Mouse (Mus musculus): ENCODE data around the gene Mettl21a. TPM values are rescaled to one million over a fixed set of nuclear protein-coding genes. Genes with fewer than 3 reads are reported as not detected.
"Not testable (repeated sequence)": the region's sequence is repeated elsewhere in the genome, so short reads cannot be mapped to it uniquely, and the experiment has no call there.

The Mettl21a gene
- polyA plus RNA-seq, 1 experiment from 2014 or later: 17.9 TPM

DNA sequence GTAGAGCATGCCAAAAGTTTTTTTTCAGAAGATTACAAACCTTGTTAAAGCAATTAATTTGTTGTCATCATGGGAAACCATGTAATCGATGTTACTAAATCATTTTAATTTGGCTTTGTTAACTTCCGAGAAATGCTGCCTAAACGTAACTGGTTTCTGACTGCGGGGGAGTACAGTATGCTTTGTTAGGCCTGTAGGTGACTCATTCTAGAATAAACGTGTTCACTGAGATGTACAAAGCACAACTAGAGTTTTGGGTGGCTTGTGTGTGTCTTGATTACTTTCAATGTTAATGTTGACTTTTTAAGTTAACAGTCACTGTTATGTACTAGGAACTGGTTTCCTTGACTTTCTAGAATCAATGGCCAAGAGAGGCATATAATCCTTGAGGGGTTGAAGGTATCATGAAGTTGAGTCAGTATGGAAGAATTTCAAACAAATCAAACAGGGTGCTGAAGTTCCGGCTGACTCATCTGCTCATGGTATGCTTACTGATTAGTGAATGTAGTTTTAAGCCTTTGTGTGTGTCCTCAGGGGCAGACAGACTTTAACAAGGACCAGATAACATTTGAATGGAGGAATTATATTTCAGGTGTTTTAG is 15.7 kb downstream of the Mettl21a start:
- H3K4me1 ChIP-seq (ENCODE audit: control insufficient read depth, insufficient read depth, low read length): no peaks in the 10 kb centered on the region
- whole genome bisulfite sequencing: 93% methylated on average over 6 of the region's 6 CpGs
- DNase-seq (ENCODE audit: low spot score): no peak

DNA sequence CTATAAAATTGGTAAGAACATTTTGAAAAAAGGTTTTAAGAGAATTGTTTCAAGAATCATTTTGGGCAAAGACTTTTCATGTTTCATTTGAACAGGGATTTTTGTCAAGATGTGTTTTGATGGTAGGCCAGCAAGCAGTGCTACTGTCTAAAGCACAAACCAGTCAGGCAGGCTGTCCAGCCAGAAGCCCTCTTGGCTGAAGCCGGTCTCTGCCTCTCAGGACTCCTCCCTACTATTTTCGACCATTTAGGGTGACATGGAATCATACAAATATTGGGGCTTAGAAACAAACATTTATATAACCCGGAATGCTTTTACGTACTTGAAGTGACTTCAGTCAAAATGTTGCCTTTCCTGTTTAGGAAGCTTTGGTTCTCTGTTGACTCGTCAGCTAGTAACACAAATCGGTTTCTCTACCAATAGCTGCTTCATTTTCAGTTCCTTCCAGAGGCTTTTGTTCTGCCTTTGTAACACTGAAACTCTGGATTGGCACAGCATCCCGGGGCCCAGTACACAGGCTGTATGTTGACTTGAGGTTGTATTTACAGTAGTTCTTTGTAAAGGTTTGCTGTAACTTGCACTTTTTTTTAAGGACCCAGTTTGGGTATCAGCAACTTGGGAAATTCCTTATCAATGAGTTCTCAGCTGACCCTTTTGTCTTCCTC is 16.5 kb downstream of the Mettl21a start:
- Histone ChIP-seq H3K27ac (ENCODE audit: low read depth, low read length) (no peak overlapping the region), H3K4me3 (ENCODE audit: low read depth, low read length) (no peak overlapping the region), H3K27me3 (ENCODE audit: control insufficient read depth, insufficient read depth, low read length) (no peaks in the 10 kb centered on the region), H3K4me2 (ENCODE audit: low read depth) (no peak overlapping the region), H3K36me3 (ENCODE audit: control insufficient read depth, insufficient read depth, low read length) (no peaks in the 10 kb centered on the region), H3K9me3 (ENCODE audit: control insufficient read depth, low read length) (no peaks in the 10 kb centered on the region), H3K9ac (ENCODE audit: low read length) (no peak overlapping the region), H3K4me1 (ENCODE audit: control insufficient read depth, insufficient read depth, low read length) (no peaks in the 10 kb centered on the region)
- ATAC-seq (ENCODE audit: insufficient read depth, low FRiP score, low TSS enrichment): no peak
- no peak for DNase-seq (ENCODE audit: low spot score)
- 92% methylated on average over 7 of the region's 7 CpGs for WGBS

More for the DNA sequence above, 15.7 kb downstream of the Mettl21a start:
- H3K27ac ChIP-seq (ENCODE audit: low read depth, low read length): no peak overlapping the region
- H3K9me3 ChIP-seq (ENCODE audit: control insufficient read depth, low read length): no peaks in the 10 kb centered on the region
- no peak overlapping the region for H3K4me3 ChIP-seq (ENCODE audit: low read depth, low read length)
- no peak overlapping the region for H3K4me2 ChIP-seq (ENCODE audit: low read depth)
- H3K27me3 ChIP-seq (ENCODE audit: control insufficient read depth, insufficient read depth, low read length): no peaks in the 10 kb centered on the region
- H3K36me3 ChIP-seq (ENCODE audit: control insufficient read depth, insufficient read depth, low read length): no peaks in the 10 kb centered on the region
- no peak overlapping the region for H3K9ac ChIP-seq (ENCODE audit: low read length)
- no peak for ATAC-seq (ENCODE audit: insufficient read depth, low FRiP score, low TSS enrichment)

DNA sequence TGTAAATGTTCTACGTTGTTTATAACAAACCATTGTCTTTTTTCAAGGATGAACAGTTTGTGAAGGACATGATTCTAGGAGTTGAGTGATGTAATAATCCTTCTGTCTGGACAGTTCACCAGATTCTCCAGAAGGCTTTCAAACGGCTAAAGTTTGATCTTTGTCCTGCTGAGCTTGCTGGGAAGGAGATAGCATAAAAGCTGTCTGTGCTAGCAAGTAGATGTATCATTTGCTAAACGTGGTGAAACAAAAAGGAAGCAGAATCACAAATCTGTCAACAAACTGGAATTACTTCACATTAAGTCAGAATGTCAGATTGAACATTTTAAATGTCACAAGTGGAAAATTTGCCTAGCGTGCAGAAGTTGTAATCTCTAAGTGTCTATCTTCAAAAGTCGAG is 18.1 kb downstream of the Mettl21a start:
- H3K27me3 ChIP-seq (ENCODE audit: control insufficient read depth, insufficient read depth, low read length): no peaks in the 10 kb centered on the region
- WGBS: 72% methylated on average over 5 of the region's 5 CpGs
- no peak for DNase-seq (ENCODE audit: low spot score)
- H3K4me3 ChIP-seq (ENCODE audit: low read depth, low read length): no peak overlapping the region
- H3K9ac ChIP-seq (ENCODE audit: low read length): no peak overlapping the region
- H3K36me3 ChIP-seq (ENCODE audit: control insufficient read depth, insufficient read depth, low read length): no peaks in the 10 kb centered on the region
- no peak for ATAC-seq (ENCODE audit: insufficient read depth, low FRiP score, low TSS enrichment)
- H3K9me3 ChIP-seq (ENCODE audit: control insufficient read depth, low read length): no peaks in the 10 kb centered on the region
- no peak overlapping the region for H3K27ac ChIP-seq (ENCODE audit: low read depth, low read length)
- H3K4me2 ChIP-seq (ENCODE audit: low read depth): no peak overlapping the region
- no peaks in the 10 kb centered on the region for H3K4me1 ChIP-seq (ENCODE audit: control insufficient read depth, insufficient read depth, low read length)

DNA sequence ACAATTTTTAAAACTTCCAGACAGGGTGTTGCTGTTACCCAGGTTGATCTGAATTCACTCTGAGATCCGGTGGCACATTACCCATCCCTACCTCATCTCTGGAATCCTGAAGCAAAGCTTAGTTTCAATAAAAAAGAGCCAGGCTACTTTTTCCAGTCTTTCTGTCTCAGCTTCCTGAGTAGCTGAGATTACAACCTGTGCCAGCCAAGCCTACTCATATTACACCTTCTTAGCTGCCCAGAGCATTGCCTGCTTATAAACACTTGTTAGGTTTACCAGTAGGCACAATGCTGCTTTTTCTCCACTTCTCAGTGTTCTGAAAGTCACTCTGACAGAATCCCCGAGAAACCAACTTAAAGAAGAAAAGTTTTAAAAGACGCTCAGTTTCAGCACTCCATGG is 38.2 kb downstream of the Mettl21a start:
- Histone ChIP-seq H3K9ac (ENCODE audit: low read length) (no peak overlapping the region), H3K27ac (ENCODE audit: low read depth, low read length) (no peak overlapping the region), H3K4me1 (ENCODE audit: control insufficient read depth, insufficient read depth, low read length) (no peaks in the 10 kb centered on the region), H3K4me2 (ENCODE audit: low read depth) (no peak overlapping the region), H3K9me3 (ENCODE audit: control insufficient read depth, low read length) (no peaks in the 10 kb centered on the region), H3K4me3 (ENCODE audit: low read depth, low read length) (no peak overlapping the region), H3K27me3 (ENCODE audit: control insufficient read depth, insufficient read depth, low read length) (no peaks in the 10 kb centered on the region), H3K36me3 (ENCODE audit: control insufficient read depth, insufficient read depth, low read length) (peaks cover 6% of the 10 kb centered on the region)
- WGBS: 88% methylated on average over 3 of the region's 3 CpGs
- DNase-seq (ENCODE audit: low spot score): no peak
- no peak for ATAC-seq (ENCODE audit: insufficient read depth, low FRiP score, low TSS enrichment)

DNA sequence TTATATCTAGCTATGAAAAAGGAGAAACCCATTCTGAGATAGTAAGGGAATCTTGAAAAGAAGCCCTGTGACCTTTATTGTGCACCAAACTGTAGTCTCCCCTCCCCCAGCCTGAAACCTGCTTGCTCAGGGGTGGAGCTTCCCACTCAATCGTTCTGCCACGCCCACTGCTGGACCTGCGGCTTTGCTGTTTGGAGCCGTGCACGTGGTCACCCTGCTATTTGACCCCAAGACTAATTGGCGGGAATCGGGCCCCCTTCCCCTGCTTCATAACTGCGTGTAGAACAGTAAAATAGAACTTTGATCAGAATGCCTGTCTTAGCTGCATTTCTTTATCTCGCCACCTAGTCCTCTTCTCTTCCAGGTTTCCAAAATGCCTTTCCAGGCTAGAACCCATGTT is 39.1 kb downstream of the Mettl21a start:
- H3K4me1 ChIP-seq (ENCODE audit: control insufficient read depth, insufficient read depth, low read length); H3K27me3 ChIP-seq (ENCODE audit: control insufficient read depth, insufficient read depth, low read length); H3K4me3 ChIP-seq (ENCODE audit: low read depth, low read length); ATAC-seq (ENCODE audit: insufficient read depth, low FRiP score, low TSS enrichment); H3K9ac ChIP-seq (ENCODE audit: low read length); H3K9me3 ChIP-seq (ENCODE audit: control insufficient read depth, low read length); DNase-seq (ENCODE audit: low spot score); H3K36me3 ChIP-seq (ENCODE audit: control insufficient read depth, insufficient read depth, low read length); H3K4me2 ChIP-seq (ENCODE audit: low read depth); H3K27ac ChIP-seq (ENCODE audit: low read depth, low read length): not testable (repeated sequence)
- WGBS: 43% methylated on average over 9 of the region's 9 CpGs

GRCm38 (mm10) chr1:64576732-64577131 is 40.3 kb downstream of the Mettl21a start:
- Histone ChIP-seq H3K36me3 (ENCODE audit: control insufficient read depth, insufficient read depth, low read length) (peaks cover 5% of the 10 kb centered on the region), H3K4me2 (ENCODE audit: low read depth) (no peak overlapping the region), H3K9me3 (ENCODE audit: control insufficient read depth, low read length) (no peaks in the 10 kb centered on the region), H3K27ac (ENCODE audit: low read depth, low read length) (no peak overlapping the region), H3K4me1 (ENCODE audit: control insufficient read depth, insufficient read depth, low read length) (no peaks in the 10 kb centered on the region), H3K9ac (ENCODE audit: low read length) (no peak overlapping the region), H3K27me3 (ENCODE audit: control insufficient read depth, insufficient read depth, low read length) (no peaks in the 10 kb centered on the region), H3K4me3 (ENCODE audit: low read depth, low read length) (no peak overlapping the region)
- no peak for DNase-seq (ENCODE audit: low spot score)
- no peak for ATAC-seq (ENCODE audit: insufficient read depth, low FRiP score, low TSS enrichment)
- WGBS: 71% methylated on average over 2 of the region's 2 CpGs

GRCm38 (mm10) chr1:64576022-64576421 is 41.0 kb downstream of the Mettl21a start:
- no peak overlapping the region for H3K27ac ChIP-seq (ENCODE audit: low read depth, low read length)
- ATAC-seq (ENCODE audit: insufficient read depth, low FRiP score, low TSS enrichment) (no peak), DNase-seq (ENCODE audit: low spot score) (no peak)
- no peaks in the 10 kb centered on the region for H3K27me3 ChIP-seq (ENCODE audit: control insufficient read depth, insufficient read depth, low read length)
- WGBS: 91% methylated on average over 7 of the region's 7 CpGs
- H3K9ac ChIP-seq (ENCODE audit: low read length): no peak overlapping the region
- H3K4me1 ChIP-seq (ENCODE audit: control insufficient read depth, insufficient read depth, low read length): no peaks in the 10 kb centered on the region
- peaks cover 2% of the 10 kb centered on the region for H3K36me3 ChIP-seq (ENCODE audit: control insufficient read depth, insufficient read depth, low read length)
- no peak overlapping the region for H3K4me2 ChIP-seq (ENCODE audit: low read depth)
- no peaks in the 10 kb centered on the region for H3K9me3 ChIP-seq (ENCODE audit: control insufficient read depth, low read length)
- no peak overlapping the region for H3K4me3 ChIP-seq (ENCODE audit: low read depth, low read length)

DNA sequence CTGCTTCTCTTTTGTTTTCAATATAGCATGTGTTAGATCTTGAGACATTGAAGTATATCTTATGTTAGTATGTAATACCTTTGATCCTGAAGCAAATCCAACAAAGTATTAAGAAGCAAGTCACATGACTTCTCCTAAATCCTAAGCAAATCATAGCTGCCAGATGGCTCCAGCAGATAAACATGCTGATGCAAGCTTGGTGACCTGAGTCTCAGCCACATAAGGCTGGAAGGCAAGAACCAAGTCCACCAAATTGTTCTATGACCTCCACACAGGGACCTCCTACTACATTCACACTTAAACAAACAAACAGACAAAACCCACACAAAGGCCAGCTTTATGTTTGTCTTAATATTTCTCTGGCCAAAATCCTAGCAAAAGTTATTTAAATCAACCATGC is 48.8 kb downstream of the Mettl21a start:
- H3K4me1 ChIP-seq (ENCODE audit: control insufficient read depth, insufficient read depth, low read length): no peaks in the 10 kb centered on the region
- peaks cover 2% of the 10 kb centered on the region; the same call in 1 of the 2 replicates for H3K36me3 ChIP-seq (ENCODE audit: control insufficient read depth, insufficient read depth, low read length)
- H3K27me3 ChIP-seq (ENCODE audit: control insufficient read depth, insufficient read depth, low read length): no peaks in the 10 kb centered on the region
- H3K27ac ChIP-seq (ENCODE audit: low read depth, low read length): no peak overlapping the region
- no peak overlapping the region for H3K4me3 ChIP-seq (ENCODE audit: low read depth, low read length)
- ATAC-seq (ENCODE audit: insufficient read depth, low FRiP score, low TSS enrichment): no peak
- H3K4me2 ChIP-seq (ENCODE audit: low read depth): no peak overlapping the region
- H3K9ac ChIP-seq (ENCODE audit: low read length): no peak overlapping the region
- H3K9me3 ChIP-seq (ENCODE audit: control insufficient read depth, low read length): no peaks in the 10 kb centered on the region
- no peak for DNase-seq (ENCODE audit: low spot score)

DNA sequence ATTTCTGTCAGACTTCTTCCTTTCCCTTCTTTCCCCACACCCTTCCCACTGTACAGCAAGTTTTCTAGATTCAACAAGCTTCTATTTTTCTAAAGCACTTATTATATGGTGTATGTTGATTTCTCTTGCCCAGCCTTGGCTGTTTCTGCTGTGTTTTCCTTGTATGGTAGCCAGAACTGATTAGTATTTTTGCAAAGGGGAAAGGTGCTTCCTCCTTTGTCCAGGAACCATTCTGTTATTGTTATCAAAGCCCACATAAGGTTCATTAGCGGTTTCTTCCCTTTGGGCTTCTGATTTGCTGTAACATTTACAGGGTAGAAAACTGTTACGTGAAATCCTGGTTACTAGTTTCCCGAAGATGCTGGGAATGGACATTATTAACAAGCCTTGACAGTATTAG is 56.9 kb downstream of the Mettl21a start:
- H3K36me3 ChIP-seq (ENCODE audit: control insufficient read depth, insufficient read depth, low read length): no peaks in the 10 kb centered on the region; the same call in 1 of the 2 replicates
- ATAC-seq (ENCODE audit: insufficient read depth, low FRiP score, low TSS enrichment) (no peak), DNase-seq (ENCODE audit: low spot score) (no peak)
- 98% methylated on average over 3 of the region's 3 CpGs for WGBS
- H3K4me1 ChIP-seq (ENCODE audit: control insufficient read depth, insufficient read depth, low read length): no peaks in the 10 kb centered on the region
- no peak overlapping the region for H3K9ac ChIP-seq (ENCODE audit: low read length)
- H3K27me3 ChIP-seq (ENCODE audit: control insufficient read depth, insufficient read depth, low read length): no peaks in the 10 kb centered on the region
- H3K9me3 ChIP-seq (ENCODE audit: control insufficient read depth, low read length): no peaks in the 10 kb centered on the region
- no peak overlapping the region for H3K4me3 ChIP-seq (ENCODE audit: low read depth, low read length)
- no peak overlapping the region for H3K27ac ChIP-seq (ENCODE audit: low read depth, low read length)
- no peak overlapping the region for H3K4me2 ChIP-seq (ENCODE audit: low read depth)

Measured in neural tube, embryonic 11.5 days (tissue).